Mouse (Mus musculus) small intestine, adult 2 months (tissue): ENCODE results near the gene Ppp6r3.

Experiments
- CTCF ChIP-seq: fragments of 200-500 bp; IDR thresholded peaks from 2 replicates; pipeline ENCODE4 v1.5.1; 2012; ENCODE audit warnings: low read depth, mild to moderate bottlenecking, control low read depth, inconsistent platforms, low read length, moderate library complexity, mixed read lengths; ENCODE audit not compliant: insufficient replicate concordance, insufficient read length; ENCODE audit errors: extremely low read depth
- POLR2A ChIP-seq: fragments of 200-500 bp; IDR thresholded peaks from 2 replicates; pipeline ENCODE4 v1.6.1; 2012; ENCODE audit warnings: low read depth, mild to moderate bottlenecking, control low read depth, inconsistent platforms, low read length, moderate library complexity

DNA sequence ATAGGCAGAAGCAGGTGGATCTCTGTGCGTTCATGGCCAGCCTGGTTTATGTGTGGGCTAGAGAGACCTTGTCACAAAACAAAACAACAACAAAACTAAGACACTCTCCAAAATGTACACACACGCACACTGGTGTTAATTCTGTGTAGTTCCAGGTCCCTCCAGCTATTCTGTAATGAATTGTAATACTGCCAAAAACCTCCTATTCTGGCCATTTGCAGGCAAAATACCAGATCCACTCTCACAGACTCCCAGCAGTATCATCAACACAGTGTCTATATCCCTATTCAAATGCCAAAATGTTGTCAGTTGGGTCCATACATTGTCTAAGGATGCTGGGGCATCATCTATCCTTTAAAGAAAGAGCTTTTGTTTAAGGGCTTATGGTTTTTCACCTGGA lies 30.6 kb downstream of the Ppp6r3 start:
- TF ChIP-seq CTCF (no peak), POLR2A (no peak)
